ENCODE assay signal across 8 mouse cellular contexts in genomic region chr9:59189141-59189540, GRCm38 (mm10).
DNase-seq lines count a peak whose midpoint lies in the region; ATAC-seq lines count a peak whose summit lies in the region.

No protein-coding gene starts in this region.

- no peak overlapping the region for H3K4me2 ChIP-seq in hindbrain, embryonic 11.5 days (replicated peaks; ENCODE audit: low read depth, low read length)
- H3K4me2 ChIP-seq in neural tube, embryonic 15.5 days = peak overlapping the region; percentile 19

- 60% methylated on average over 9 of the region's 9 CpGs for WGBS in hindbrain, embryonic 11.5 days
- WGBS in neural tube, embryonic 15.5 days = 15% methylated on average over 9 of the region's 9 CpGs

- no peaks in the 10 kb centered on the region for H3K36me3 ChIP-seq in hindbrain, embryonic 11.5 days (ENCODE audit: control insufficient read depth, insufficient read depth, low read length)
- H3K36me3 ChIP-seq in neural tube, embryonic 15.5 days = no peaks in the 10 kb centered on the region

- H3K27ac ChIP-seq in hindbrain, embryonic 11.5 days (ENCODE audit: low read depth, low read length) = peak overlapping the region; percentile 36; the same call in 1 of the 2 replicates
- peak overlapping the region; percentile 65 for H3K27ac ChIP-seq in neural tube, embryonic 15.5 days (replicated peaks)

- H3K4me1 ChIP-seq in hindbrain, embryonic 11.5 days (replicated peaks; ENCODE audit: control insufficient read depth, insufficient read depth, low read length) = peaks cover 4% of the 10 kb centered on the region; the same call in 1 of the 2 replicates
- peaks cover 19% of the 10 kb centered on the region for H3K4me1 ChIP-seq in neural tube, embryonic 15.5 days

- peak; percentile 45; the same call in 1 of the 2 replicates for ATAC-seq in hindbrain, embryonic 11.5 days (ENCODE audit: low FRiP score)
- peak; percentile 84 for ATAC-seq in neural tube, embryonic 15.5 days (ENCODE audit: low FRiP score)

- H3K27me3 ChIP-seq in hindbrain, embryonic 11.5 days (ENCODE audit: control insufficient read depth, insufficient read depth, low read length) = no peaks in the 10 kb centered on the region
- H3K27me3 ChIP-seq in neural tube, embryonic 15.5 days (replicated peaks) = no peaks in the 10 kb centered on the region

- no peaks in the 10 kb centered on the region for H3K9me3 ChIP-seq in hindbrain, embryonic 11.5 days (ENCODE audit: control insufficient read depth, low read length)
- no peaks in the 10 kb centered on the region for H3K9me3 ChIP-seq in neural tube, embryonic 15.5 days (replicated peaks)

- peak; percentile 49 for DNase-seq in urinary bladder, postnatal 14 days (ENCODE audit: low spot score)
- no peak for DNase-seq in urinary bladder, adult 2 months (ENCODE audit: low spot score)
- DNase-seq in cerebellum, postnatal 36 days = peak; percentile 54 to 59
- DNase-seq in hindbrain, embryonic 11.5 days (ENCODE audit: low spot score) = peak; percentile 46
- peak; percentile 33 for DNase-seq in layer of hippocampus, adult 9-11 months
- DNase-seq in testis, postnatal 10 days (ENCODE audit: low spot score) = no peak
- DNase-seq in thymus, postnatal 14 days = no peak

- no peak overlapping the region for H3K9ac ChIP-seq in hindbrain, embryonic 11.5 days (ENCODE audit: low read depth, low read length)
- H3K9ac ChIP-seq in neural tube, embryonic 15.5 days (replicated peaks) = no peak overlapping the region

- H3K4me3 ChIP-seq in hindbrain, embryonic 11.5 days (ENCODE audit: low read depth, low read length) = no peak overlapping the region
- no peak overlapping the region for H3K4me3 ChIP-seq in neural tube, embryonic 15.5 days (replicated peaks)

Comparison
In these comparisons a context has a peak if more than half of its experiments do, and no peak if none do; other contexts are left out.
1. DNase-seq: peak in urinary bladder, postnatal 14 days (single experiment), cerebellum, postnatal 36 days (2 of 2), hindbrain, embryonic 11.5 days (single experiment) and layer of hippocampus, adult 9-11 months (single experiment); none in urinary bladder, adult 2 months (single experiment), testis, postnatal 10 days (single experiment) and thymus, postnatal 14 days (single experiment).